Mouse (Mus musculus) heart, adult 2 months (tissue): Measurements from ENCODE around the gene Slc17a1. TPM values are rescaled to one million over a fixed set of nuclear protein-coding genes. Genes with fewer than 3 reads are reported as not detected.

Experiments used
- DNase-seq, 2 experiments: peaks; one replicate each; pipeline ENCODE4 v3.0.0; 2021
- H3K27ac ChIP-seq: fragments of 200-600 bp; 2 replicates; pipeline ENCODE4 v1.8.1; 2022
- H3K27me3 ChIP-seq: fragments of 200-500 bp; 2 replicates; pipeline ENCODE4 v1.6.1; 2012; ENCODE audit warnings: mild to moderate bottlenecking, low read length, inconsistent platforms, mixed read lengths; ENCODE audit not compliant: control insufficient read depth, insufficient read depth
- H3K36me3 ChIP-seq: fragments of 200-500 bp; 2 replicates; pipeline ENCODE4 v1.6.1; 2012; ENCODE audit warnings: low read length, inconsistent platforms; ENCODE audit not compliant: control insufficient read depth, insufficient read depth
- H3K4me1 ChIP-seq: fragments of 200-500 bp; 2 replicates; pipeline ENCODE4 v1.6.1; 2011; ENCODE audit warnings: low read length; ENCODE audit not compliant: control insufficient read depth, insufficient read depth
- H3K4me3 ChIP-seq: fragments of 200-600 bp; 2 replicates; pipeline ENCODE4 v1.8.1; 2022
- H3K79me2 ChIP-seq: fragments of 200-500 bp; replicated peaks from 2 replicates; pipeline ENCODE4 v1.6.1; 2012; ENCODE audit warnings: mild to moderate bottlenecking, inconsistent platforms, low read length, moderate library complexity, mixed read lengths; ENCODE audit not compliant: control insufficient read depth, insufficient read depth
- H3K9ac ChIP-seq: fragments of 200-500 bp; 2 replicates; pipeline ENCODE4 v1.6.1; 2012; ENCODE audit warnings: low read depth, mild to moderate bottlenecking, control low read depth, inconsistent platforms, low read length, mixed read lengths
- CTCF ChIP-seq: fragments of 200-600 bp; IDR thresholded peaks from 2 replicates; pipeline ENCODE4 v1.8.1; 2022; ENCODE audit warnings: antibody characterized with exemption, mild to moderate bottlenecking, moderate library complexity
- EP300 ChIP-seq: fragments of 200-500 bp; IDR thresholded peaks from 2 replicates; pipeline ENCODE4 v1.6.1; 2011; ENCODE audit warnings: low read depth, low read length, control low read depth; ENCODE audit not compliant: insufficient read depth
- POLR2A ChIP-seq: fragments of 200-500 bp; IDR thresholded peaks from 2 replicates; pipeline ENCODE4 v1.6.1; 2011; ENCODE audit warnings: mild to moderate bottlenecking, low read depth, low read length, control low read depth; ENCODE audit not compliant: insufficient read depth
- WGBS: fragments of 180-500 bp; shearing (Covaris S2); methylation state at CpG from one replicate; pipeline ENCODE4 v1.1.7; 2018; 5-methylcytosine and 5-hydroxymethylcytosine counted together
- intact Hi-C: fragments of 180-260 bp; cut with DNase I; formaldehyde crosslinking; loops from one replicate; pipeline ENCODE4 v1.15.1; 2025
- polyA plus RNA-seq: library from polyadenylated mRNA; depleted of rRNA; stranded (reverse); fragments of >200 nt; gene quantifications from 2 replicates; pipeline ENCODE4 v1.2.3, GENCODE M21; 2012
- total RNA-seq, 2 experiments: library from RNA; stranded (reverse); gene quantifications; 2 replicates each; pipeline ENCODE4 v1.2.3; 2021

The Slc17a1 gene
- total and polyA plus RNA-seq, 3 experiments = not detected

DNA sequence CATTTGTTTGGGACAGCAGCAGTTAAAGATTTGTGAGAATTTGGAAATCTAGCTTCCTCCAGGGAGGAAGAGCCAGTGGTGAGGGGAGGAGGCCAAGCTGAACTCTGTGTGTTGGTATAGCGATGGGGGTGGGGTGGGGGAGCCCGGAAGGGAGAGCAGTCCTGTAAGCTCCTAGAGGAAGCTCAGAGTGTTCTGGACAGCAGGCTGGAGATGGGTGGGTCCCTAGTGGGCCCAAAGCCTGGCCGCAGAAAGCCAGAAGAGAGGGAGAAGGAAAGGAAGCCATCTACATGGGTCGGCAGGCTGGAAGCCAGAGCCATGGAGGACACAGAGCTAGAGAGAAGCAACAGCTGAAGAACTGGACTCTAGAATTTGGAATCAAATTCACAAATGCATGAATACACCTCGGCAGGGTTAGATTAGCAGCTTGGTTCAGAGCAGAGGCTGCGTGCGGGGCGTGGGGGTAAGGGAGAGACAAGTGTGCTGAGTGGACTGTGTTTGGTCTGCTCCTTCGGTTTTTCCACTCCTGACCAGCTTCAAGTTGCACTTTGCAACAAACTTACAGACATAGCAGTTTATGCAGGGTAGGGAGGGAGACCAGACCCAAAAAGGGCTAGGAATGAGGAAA, 1.4 kb upstream of the Slc17a1 start:
- intact Hi-C loops = no loop called here
- WGBS = 48% methylated on average over 9 of the region's 9 CpGs
- DNase-seq = no peak

DNA sequence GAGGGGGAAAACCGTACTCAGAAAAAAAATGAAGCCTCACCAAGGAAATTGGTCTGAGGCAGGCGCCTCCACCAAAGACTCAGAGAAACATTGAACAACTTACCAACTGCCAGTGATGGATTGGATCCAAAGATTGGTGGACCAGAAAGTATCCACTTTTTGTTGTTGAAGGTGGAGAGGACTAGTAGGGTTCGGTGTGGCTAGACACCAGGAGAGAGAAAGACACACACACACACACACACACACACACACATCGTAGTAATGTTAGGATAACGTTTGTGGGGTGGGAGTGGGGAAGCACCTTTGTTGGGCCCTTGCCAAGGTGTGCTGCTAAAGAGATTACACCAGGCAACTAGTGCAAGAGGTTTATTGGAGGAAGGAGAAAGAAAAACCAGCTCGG, 550 bp upstream of the Slc17a1 start:
- Histone ChIP-seq H3K27ac (no peak overlapping the region), H3K79me2 (no peaks in the 10 kb centered on the region), H3K4me3 (no peak overlapping the region), H3K27me3 (no peaks in the 10 kb centered on the region), H3K4me1 (peaks cover 1% of the 10 kb centered on the region; the same call in 1 of the 2 replicates), H3K9ac (no peak overlapping the region), H3K36me3 (no peaks in the 10 kb centered on the region)
- no peak for TF ChIP-seq CTCF
- no peak for TF ChIP-seq POLR2A
- TF ChIP-seq EP300 = no peak
- intact Hi-C loops = no loop called here
- 73% methylated on average over 6 of the region's 6 CpGs for WGBS
- DNase-seq = no peak

More for the DNA sequence above, 1.4 kb upstream of the Slc17a1 start:
- peaks cover 1% of the 10 kb centered on the region; the same call in 1 of the 2 replicates for H3K4me1 ChIP-seq
- no peaks in the 10 kb centered on the region for H3K79me2 ChIP-seq
- TF ChIP-seq CTCF = no peak
- no peak for TF ChIP-seq POLR2A
- no peak for TF ChIP-seq EP300
- no peak overlapping the region for H3K9ac ChIP-seq
- H3K4me3 ChIP-seq = no peak overlapping the region
- no peaks in the 10 kb centered on the region for H3K27me3 ChIP-seq
- no peaks in the 10 kb centered on the region for H3K36me3 ChIP-seq
- no peak overlapping the region for H3K27ac ChIP-seq

DNA sequence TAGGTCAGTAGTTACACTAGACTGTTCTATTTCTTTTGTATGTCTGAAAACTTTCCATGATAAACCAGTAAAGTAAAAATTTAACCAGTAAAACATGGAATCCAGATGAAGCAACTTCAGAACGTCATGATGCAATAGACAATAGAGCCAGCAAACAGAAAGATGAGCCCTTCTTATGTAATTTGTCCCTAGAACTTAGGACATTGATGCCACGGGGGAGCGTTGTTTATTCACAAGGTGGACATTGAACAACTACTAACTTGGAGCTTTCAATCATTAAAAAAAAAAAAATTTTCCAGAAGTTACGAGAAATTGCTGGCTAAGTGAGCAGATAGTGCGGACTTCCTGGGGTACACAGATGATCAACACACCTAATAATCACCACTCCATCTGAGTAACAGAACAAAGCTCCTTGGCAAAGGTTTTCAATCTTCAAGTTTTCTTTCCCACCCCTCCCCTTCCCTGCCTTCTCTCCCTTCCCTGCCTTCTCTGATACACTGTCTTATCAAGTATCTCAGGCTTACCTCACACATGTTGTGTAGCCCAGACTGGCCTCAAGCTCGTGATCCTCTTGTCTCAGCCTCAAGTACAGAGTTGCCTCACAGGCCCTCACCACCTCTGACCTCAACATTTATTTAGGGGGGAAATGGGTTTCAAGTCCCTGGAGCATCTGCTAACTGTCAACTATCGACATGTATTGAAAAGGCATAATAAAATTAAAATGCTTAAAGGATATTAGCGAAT, 1.4 kb downstream of the Slc17a1 start:
- Histone ChIP-seq H3K9ac (no peak overlapping the region), H3K4me1 (peaks cover 1% of the 10 kb centered on the region; the same call in 1 of the 2 replicates), H3K27me3 (no peaks in the 10 kb centered on the region), H3K4me3 (no peak overlapping the region), H3K27ac (no peak overlapping the region), H3K36me3 (no peaks in the 10 kb centered on the region), H3K79me2 (no peaks in the 10 kb centered on the region)
- TF ChIP-seq EP300 (no peak), POLR2A (no peak), CTCF (no peak)
- WGBS = 83% methylated on average over 8 of the region's 8 CpGs
- DNase-seq = no peak
- intact Hi-C loops = no loop called here

DNA sequence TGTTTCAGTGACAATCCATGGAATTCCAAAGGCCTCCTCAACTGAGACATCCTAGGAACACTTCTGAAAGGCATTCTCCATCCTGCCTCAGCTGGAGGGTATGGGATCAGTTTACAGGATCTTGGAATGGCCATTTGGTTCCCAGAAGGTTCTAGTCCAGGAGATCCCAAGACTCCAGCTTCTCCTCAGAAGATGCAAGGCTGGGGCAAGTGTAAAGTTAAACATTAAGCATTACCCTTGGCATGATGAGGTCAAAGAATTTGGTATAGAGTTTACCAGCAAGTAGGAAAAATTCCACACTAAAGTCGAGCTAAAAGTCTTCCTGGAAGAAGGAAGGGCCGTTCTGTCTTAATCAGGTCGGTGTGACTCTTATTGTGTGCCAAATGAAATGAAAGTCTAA, 2.4 kb downstream of the Slc17a1 start:
- intact Hi-C loops = no loop called here
- no peaks in the 10 kb centered on the region for H3K27me3 ChIP-seq
- no peak for DNase-seq

DNA sequence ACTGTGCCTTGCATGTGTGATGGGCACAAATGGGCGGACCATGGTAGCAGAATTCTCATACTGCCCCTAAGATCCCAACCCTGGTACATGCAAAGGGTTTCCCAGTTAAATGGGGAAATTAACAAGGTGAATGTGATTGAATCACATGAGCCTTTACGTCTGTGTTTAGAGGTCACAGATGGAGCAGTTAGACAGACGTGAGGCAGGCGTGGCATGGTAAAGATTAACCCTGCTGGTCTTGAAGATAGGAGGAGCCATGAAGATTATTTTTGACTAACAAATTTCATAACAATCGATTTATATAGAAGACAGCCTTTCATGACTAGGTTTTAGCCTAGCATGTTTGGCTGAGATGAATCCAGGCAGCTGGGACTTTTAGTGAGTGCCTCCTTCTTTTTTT, 5.6 kb downstream of the Slc17a1 start:
- H3K27ac ChIP-seq = no peak overlapping the region
- no peaks in the 10 kb centered on the region for H3K36me3 ChIP-seq
- no peak for DNase-seq
- H3K9ac ChIP-seq = no peak overlapping the region
- H3K4me1 ChIP-seq = no peaks in the 10 kb centered on the region
- TF ChIP-seq EP300 (no peak), CTCF (no peak), POLR2A (no peak)
- H3K79me2 ChIP-seq = no peaks in the 10 kb centered on the region
- WGBS = 74% methylated on average over 5 of the region's 5 CpGs
- intact Hi-C loops = no loop called here
- H3K4me3 ChIP-seq = no peak overlapping the region
- no peaks in the 10 kb centered on the region for H3K27me3 ChIP-seq

More for the DNA sequence above, 2.4 kb downstream of the Slc17a1 start:
- no peaks in the 10 kb centered on the region for H3K79me2 ChIP-seq
- no peak overlapping the region for H3K9ac ChIP-seq
- no peak overlapping the region for H3K4me3 ChIP-seq
- WGBS = 62% methylated on average over 3 of the region's 3 CpGs
- H3K36me3 ChIP-seq = no peaks in the 10 kb centered on the region
- H3K4me1 ChIP-seq = peaks cover 1% of the 10 kb centered on the region; the same call in 1 of the 2 replicates
- no peak overlapping the region for H3K27ac ChIP-seq
- TF ChIP-seq CTCF (no peak), POLR2A (no peak), EP300 (no peak)

DNA sequence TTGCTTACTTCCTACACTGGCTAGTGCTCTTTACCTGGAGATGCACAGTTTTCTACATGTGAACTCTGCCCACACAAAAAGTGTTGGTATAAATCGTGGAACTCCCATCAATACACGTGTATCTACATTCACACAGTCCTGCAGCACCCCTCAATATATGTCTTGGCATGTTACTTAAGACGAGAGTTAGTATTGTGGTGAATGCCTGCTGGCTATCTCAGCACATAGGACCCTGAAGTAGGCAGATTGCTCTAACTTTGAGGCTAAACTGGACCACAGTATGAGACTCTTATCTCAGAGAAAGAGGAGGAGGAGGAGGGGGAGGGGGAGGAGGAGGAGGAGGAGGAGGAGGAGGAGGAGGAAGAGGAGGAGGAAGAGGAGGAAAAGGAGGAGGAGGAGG, 11.6 kb downstream of the Slc17a1 start:
- Histone ChIP-seq H3K79me2 (no peaks in the 10 kb centered on the region), H3K9ac (no peak overlapping the region), H3K27me3 (no peaks in the 10 kb centered on the region), H3K36me3 (no peaks in the 10 kb centered on the region), H3K4me3 (no peak overlapping the region), H3K27ac (no peak overlapping the region), H3K4me1 (no peaks in the 10 kb centered on the region)
- WGBS = 69% methylated on average over 3 of the region's 3 CpGs
- intact Hi-C loops = no loop called here
- no peak for TF ChIP-seq POLR2A
- TF ChIP-seq CTCF = no peak
- no peak for TF ChIP-seq EP300
- no peak for DNase-seq
